Mouse (Mus musculus) cerebellum, postnatal 10 days (tissue): ENCODE measurements around the gene Rab17.

Experiments
- DNase-seq, 2 experiments: peaks; one replicate each; pipeline ENCODE4 v3.0.0; 2021; ENCODE audit warnings: mixed read lengths in 2 of 2

Gene Rab17

DNA sequence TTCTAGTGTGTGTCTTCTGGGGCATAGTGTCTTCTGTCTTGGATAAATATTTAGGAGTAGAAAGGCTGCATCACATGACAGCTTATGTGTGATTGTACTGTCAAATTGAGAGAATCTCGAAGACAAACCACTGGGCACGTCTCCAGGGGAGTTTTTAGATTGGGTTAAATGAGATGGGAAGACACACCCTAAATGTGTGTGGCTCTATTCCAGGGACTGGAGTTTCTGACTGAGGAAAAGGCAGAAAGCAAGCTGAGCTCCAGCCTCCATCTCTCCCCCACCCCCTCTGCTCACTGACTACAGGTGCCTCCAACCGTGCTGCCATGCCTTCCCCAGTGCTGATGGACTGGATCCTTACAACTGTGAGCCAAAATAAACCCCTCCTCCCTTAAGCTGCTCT is 11.9 kb upstream of the Rab17 start:
- no peak for DNase-seq

DNA sequence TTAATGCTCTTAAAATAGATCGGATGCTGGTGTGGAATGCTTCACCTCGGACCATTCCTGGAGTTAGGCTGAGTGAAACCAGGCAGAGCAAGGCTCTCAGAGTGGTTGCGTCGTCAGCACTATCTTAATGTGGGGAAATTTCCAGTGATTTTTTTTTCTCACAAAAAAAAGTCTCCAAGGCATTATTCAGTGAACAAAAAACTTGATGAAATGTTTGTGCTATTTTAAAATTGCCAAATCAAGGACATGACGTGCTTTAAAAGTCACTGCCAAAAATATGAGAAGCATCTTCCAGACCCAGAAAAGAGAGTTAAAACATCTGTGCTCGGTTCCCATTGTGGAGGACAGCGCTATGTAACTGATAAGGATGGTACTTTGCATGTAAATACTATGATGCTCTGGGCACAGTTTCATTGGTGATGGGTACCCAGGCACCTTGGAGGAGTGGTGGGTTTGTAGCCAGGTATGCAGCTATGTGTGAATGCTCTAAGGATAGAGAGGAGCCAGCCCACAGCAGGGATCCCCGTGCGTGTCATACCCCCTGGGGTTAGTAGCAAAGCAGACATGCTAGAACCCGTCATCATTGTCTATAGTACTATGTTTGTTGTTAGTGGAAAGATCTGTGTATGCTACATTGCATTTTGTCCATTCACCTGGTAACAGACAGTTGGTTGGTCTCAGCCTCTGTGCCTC is 11.3 kb upstream of the Rab17 start:
- peak in 1 of 2 experiments; percentile 12 for DNase-seq

DNA sequence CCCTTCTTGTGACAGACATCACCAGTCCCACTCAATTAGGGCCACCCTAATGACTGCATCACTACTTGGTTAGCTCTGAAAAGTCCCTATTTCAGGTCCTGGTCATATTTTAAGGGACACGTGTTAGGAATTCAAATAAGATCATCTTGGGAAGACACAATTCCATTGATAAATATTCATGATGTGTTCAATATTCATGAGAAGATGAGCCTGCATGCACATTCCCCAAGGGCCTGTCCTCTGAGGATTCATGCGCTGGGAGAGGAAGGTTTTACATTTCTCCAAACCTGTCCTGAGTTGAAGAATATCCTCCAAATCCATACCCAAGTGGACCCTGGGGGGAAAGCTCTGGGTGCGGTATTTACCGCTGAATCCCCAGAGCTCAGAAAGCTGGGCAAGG is 6.5 kb upstream of the Rab17 start:
- DNase-seq: no peak

DNA sequence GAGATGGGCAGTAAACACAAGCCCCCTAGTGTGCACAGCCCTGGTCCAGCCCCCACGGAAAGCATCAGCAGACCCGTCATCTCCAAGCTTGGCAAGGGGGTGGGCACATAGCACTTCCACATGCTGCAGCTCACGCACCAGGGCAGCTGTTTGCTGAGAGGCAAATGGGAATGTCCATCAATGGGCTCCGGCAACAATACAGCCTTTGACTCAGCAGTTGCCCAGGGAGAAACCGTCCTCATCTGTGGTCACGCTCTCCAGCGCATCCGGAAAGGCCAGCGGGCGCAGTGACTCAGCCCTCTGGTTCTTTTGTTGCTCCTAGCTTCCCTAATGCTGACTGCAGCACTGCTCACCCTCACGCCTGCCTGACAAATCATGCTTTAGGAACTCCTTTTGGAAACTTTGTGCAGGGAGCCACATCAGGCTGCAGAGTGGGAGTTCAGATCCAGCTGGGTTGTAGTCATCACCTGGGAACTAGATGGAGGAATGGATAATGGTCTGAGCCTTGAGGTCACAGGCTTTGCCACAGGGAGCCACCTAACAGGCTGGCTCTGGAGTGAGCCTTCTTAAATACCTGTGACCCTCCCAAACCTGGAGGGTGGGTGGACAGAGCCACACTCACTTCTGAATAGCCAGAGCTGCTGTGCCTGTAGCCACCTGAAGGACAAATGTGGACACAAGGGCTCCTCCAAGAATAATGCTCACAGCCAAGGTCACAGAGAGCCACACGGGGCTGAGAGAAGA is 5.6 kb upstream of the Rab17 start:
- DNase-seq: peak in 1 of 2 experiments; percentile 43

- no peak for DNase-seq
These were observed 4.1 kb upstream of the Rab17 start for GRCm38 (mm10) chr1:90973574-90973911.

GRCm38 (mm10) chr1:90972911-90973573 is 3.6 kb upstream of the Rab17 start:
- DNase-seq: peak; percentile 98 to 99

- no peak for DNase-seq
These were observed 475 bp upstream of the Rab17 start for GRCm38 (mm10) chr1:90969881-90970390.

DNA sequence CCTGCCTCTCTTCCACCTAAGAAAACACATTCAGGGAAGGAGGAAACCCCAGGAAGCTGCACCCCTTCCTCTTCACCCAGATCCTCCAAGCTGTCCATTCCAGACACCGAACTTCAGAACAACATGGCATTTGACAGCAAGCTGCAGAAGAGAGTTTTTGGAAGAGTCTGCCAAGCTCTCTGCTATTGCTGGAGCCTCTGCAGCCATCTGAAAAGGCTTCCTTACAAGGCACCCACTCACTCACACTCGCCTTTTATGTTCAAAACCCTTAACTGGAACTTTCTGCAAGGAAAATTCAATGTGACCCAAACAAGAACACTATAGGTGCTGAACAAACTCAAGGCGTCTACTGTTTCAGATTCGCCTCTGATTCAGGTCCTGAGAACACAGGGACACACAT is 812 bp downstream of the Rab17 start:
- no peak for DNase-seq

GRCm38 (mm10) chr1:90967583-90967982 is 1.9 kb downstream of the Rab17 start:
- DNase-seq: peak; percentile 62 to 71

DNA sequence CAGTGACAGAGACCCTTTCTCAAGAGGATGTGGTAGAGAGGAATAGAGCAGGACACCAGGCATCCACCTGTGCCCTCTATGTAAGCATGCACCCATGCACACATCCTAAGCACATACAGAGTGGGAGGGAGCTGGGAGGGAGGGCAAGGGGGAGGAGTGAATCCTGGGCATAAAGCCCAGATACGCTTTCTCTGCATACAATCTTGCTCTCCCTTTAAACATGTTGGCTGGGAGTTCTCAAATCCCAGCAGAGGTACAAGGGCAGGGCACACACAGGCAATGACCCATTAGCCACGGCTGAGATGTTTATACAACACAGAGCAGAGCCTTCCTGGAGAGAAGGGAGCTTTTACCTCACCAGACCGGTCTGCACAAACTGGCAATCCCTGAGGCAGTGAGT is 6.5 kb downstream of the Rab17 start:
- no peak for DNase-seq

DNA sequence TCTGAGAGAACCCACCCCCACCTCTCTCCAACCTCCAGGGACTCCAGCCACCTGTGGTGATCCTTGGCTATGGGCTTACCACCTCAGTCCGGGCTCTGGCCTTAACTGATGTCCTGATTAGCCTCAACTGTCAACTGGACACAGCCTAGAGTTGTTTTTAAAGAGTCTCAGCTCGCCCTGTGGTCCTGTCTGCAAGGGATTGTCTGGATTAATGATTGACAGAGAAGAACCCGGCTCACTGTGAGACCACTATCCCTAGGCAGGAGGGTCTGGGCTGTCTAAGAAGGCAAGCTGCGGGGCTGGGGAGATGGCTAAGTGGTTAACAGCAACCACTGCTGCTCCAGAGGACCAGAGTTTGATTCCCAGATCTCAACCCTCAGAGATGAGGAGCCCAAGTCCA is 6.9 kb downstream of the Rab17 start:
- no peak for DNase-seq

GRCm38 (mm10) chr1:90956245-90957096 is 13.0 kb downstream of the Rab17 start:
- DNase-seq: peak; percentile 84 to 90

DNA sequence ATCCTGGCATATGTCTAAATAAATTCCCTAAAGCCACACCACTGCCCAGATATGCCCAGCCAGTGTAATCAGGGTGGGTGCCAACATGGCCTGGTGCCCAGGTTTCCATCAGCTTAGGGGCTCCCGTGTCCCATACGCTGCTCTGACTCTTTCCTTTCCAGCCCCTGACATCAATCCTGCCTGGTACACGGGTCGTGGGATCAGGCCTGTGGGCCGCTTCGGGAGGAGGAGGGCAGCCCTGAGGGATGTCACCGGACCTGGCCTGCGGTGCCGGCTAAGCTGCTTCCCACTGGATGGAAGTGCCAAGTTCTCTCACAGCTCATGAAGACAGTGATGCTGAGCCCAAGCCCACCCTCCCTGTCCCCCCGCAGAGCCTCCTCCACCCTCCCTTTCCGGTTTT is 15.8 kb downstream of the Rab17 start:
- peak; percentile 58 to 70 for DNase-seq

DNA sequence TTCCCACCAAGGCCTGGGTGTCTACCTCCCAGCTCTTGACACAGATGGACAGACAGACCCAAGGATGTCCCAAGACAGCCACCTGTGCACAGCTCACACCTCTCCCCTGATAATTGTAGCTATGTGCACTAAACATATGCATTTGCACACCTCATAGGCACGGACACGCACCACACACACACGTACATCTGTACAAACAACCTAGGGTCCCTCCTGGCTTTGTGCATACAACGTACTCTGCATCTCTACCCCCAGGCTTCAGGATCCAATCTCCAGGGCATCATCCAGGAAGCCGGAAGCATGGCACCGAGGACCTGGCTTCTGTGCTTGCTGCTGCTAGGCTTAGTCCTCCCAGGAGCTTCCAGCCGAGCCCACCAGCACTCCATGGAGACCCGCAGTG is 16.7 kb downstream of the Rab17 start, which contains the start of gene Prlh:
Gene Prlh (plus strand): TSS at position 301 of the 400 bp plus-strand sequence.
- DNase-seq: peak in 1 of 2 experiments; percentile 28

GRCm38 (mm10) chr1:90951670-90952069 is 17.8 kb downstream of the Rab17 start:
- DNase-seq: no peak

- DNase-seq: no peak
These were observed 20.2 kb downstream of the Rab17 start for GRCm38 (mm10) chr1:90949309-90949708.

- DNase-seq: no peak
These were observed 22.2 kb downstream of the Rab17 start for GRCm38 (mm10) chr1:90947252-90947651.

- peak in 1 of 2 experiments; percentile 33 for DNase-seq
These were observed 24.3 kb downstream of the Rab17 start for GRCm38 (mm10) chr1:90945171-90945570.

GRCm38 (mm10) chr1:90939980-90940379 is 29.5 kb downstream of the Rab17 start:
- DNase-seq: no peak

- no peak for DNase-seq
These were observed 32.5 kb downstream of the Rab17 start for GRCm38 (mm10) chr1:90936990-90937389.

DNA sequence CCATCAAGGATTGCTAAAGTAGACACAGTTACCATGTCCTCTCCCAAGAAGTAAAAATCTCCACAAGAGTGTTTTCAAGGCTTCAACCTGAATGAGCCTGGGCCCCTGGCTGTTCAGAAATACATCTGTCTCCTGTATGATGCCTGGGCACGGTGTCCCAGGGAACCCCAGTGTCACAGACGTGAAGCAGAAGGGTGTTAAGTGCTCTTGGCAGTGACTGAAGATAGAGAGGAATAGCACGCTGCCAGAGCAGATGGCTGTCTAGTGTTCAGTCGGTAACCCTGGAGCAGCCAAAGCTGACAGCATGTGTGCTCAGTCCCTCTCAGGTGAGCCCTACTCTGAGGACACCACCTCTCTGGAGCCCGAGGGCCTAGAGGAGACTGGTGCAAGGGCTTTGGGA is 36.5 kb downstream of the Rab17 start:
- peak; percentile 82 to 86 for DNase-seq

DNA sequence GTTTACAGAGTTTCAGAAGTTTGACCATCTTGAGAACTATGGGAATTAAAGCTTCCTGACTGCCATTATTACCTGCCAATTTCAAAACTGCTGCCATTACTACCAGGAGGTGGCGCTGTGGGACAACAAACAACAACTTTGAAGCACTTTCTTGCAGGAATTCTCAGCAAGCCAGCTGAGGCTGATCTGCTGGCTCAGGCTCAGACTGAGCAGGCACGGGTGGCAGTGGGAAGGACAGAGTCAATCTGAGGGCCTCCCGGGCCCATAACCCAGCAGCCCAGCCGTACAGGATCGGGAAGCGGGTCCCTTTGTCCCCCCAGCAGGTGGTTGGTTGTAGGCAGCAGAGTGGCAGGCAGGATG is 40.9 kb downstream of the Rab17 start:
- peak; percentile 91 to 92 for DNase-seq
